Mouse (Mus musculus) bone marrow, adult 2 months (tissue): ENCODE results near the gene Vps37d. TPM values are rescaled to one million over a fixed set of nuclear protein-coding genes. Genes with fewer than 3 reads are reported as not detected.

Source experiments
- H3K27ac ChIP-seq: fragments of 200-500 bp; 2 replicates; pipeline ENCODE4 v1.5.1; 2012; ENCODE audit warnings: low read depth, mild to moderate bottlenecking, control low read depth, inconsistent platforms, low read length; ENCODE audit not compliant: control insufficient read depth, poor library complexity, insufficient read depth
- H3K4me1 ChIP-seq: fragments of 200-500 bp; 2 replicates; pipeline ENCODE4 v1.6.1; 2011; ENCODE audit warnings: low read length; ENCODE audit not compliant: control insufficient read depth, insufficient read depth
- H3K4me3 ChIP-seq: fragments of 200-500 bp; replicated peaks from 2 replicates; pipeline ENCODE3; 2011; ENCODE audit warnings: mild to moderate bottlenecking, low read depth, low read length, control low read depth; ENCODE audit not compliant: control insufficient read depth
- CTCF ChIP-seq: fragments of 200-500 bp; IDR thresholded peaks from 2 replicates; pipeline ENCODE4 v1.5.1; 2011; ENCODE audit warnings: low read length, control low read depth; ENCODE audit not compliant: control insufficient read depth, insufficient read depth
- POLR2A ChIP-seq: fragments of 200-500 bp; IDR thresholded peaks from 2 replicates; pipeline ENCODE4 v1.6.1; 2011; ENCODE audit warnings: low read depth, mild to moderate bottlenecking, control low read depth, low read length, borderline replicate concordance; ENCODE audit not compliant: control insufficient read depth
- WGBS: fragments of 180-500 bp; shearing (Covaris S2); methylation state at CpG from one replicate; pipeline ENCODE4 v1.1.7; 2018; 5-methylcytosine and 5-hydroxymethylcytosine counted together
- polyA plus RNA-seq: library from polyadenylated mRNA; stranded (reverse); fragments of >200 nt; gene quantifications from 2 replicates; pipeline ENCODE4 v1.2.4, GENCODE M21; 2011; ENCODE audit warnings: low replicate concordance; ENCODE audit not compliant: missing spikeins, insufficient read depth, insufficient read length

The Vps37d gene
- polyA plus RNA-seq, 1 experiment = 1.6 TPM

DNA sequence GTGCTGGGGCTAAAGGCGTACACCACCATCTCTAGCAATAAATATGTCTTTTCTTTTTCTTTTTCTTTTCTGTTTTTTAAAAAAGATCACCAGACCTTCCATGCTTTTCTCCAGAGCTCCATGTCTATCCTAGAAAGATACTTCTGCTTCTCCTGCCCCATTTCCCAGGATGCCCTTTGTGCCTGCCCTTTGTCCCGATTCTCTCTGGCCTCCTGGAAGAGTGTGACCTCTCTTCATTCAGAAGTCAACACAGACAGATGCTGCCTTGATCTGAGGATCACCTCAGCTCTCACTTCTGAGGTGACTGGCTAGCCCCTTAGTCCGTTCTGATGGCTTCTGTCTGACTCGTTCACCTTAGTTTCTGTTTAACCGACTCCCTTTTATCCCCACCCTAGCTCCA, 2.5 kb upstream of the Vps37d start:
- TF ChIP-seq CTCF (no peak), POLR2A (no peak)
- WGBS = 73% methylated on average over 5 of the region's 5 CpGs
- no peak overlapping the region for H3K27ac ChIP-seq

DNA sequence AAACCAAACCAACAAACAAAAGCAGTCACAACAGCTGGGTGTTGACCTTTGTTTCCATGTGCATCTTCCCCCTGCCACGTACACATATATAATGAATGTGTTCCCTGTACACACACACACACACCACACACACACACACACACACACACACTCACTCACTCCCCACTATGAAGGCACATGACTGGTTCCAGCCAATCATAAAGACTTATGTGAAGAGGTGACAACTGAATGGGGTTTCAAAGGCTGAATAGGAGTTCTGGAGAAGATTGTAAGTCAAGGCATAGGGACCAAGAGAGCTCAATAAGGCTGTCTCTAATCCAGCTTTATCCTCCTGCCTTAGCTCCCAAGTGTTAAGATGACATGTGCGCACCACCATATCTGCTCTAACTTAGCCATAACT, 1.5 kb upstream of the Vps37d start:
- H3K27ac ChIP-seq = no peak overlapping the region

More for the DNA sequence above, 2.5 kb upstream of the Vps37d start:
- H3K4me1 ChIP-seq = no peaks in the 10 kb centered on the region
- no peak overlapping the region for H3K4me3 ChIP-seq

DNA sequence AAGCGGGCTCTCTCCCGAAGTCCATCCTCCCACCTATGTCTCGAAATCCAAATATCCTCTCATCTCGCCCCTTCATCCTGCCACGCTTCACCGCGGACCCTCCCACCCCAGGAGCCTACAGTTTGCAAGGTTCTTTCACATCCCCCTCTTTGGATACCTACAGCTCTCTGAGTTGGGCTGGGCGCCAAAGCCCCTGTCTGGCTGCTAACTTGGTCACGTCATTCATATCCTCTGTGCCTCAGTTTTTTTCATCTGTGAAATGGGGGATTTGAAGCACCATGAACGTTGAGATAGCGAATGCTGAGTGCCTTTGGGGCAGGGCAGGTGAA, 380 bp upstream of the Vps37d start:
- 5% methylated on average over 11 of the region's 11 CpGs for WGBS
- no peak for TF ChIP-seq CTCF
- TF ChIP-seq POLR2A = no peak
- no peak overlapping the region for H3K27ac ChIP-seq
- H3K4me1 ChIP-seq = no peaks in the 10 kb centered on the region
- peak overlapping the region; percentile 31 for H3K4me3 ChIP-seq

More for the DNA sequence above, 1.5 kb upstream of the Vps37d start:
- no peaks in the 10 kb centered on the region for H3K4me1 ChIP-seq
- no peak overlapping the region for H3K4me3 ChIP-seq
- TF ChIP-seq POLR2A (no peak), CTCF (no peak)
- 88% methylated on average over 2 of the region's 2 CpGs for WGBS

DNA sequence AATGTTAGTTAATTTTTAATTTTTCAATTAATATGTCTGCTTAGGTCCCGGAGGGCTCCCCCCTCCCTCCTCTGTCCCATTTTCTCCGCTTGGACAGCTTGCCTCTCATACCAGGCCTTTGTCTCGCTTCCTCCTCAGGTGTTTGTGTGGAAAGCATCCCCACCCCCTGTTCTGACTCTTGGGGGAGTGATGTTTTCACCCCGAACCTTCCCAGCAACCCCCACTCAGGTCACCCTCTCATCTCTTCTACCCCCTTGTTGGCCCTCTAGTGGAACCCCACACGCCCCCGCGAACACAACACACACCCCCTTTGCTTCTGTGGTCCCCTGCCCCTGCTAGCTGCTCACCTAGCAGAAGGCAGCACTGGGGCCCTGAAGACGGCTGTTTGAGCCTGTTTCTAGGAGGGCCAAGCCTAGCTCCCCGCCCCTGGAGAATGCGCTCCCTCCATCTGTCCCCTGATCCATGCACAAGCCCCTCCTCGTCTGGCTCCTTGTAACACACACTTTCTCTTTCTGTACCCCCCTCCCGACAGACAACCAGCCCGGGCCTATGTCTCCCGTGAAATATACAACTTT, 1.0 kb downstream of the Vps37d start:
- Histone ChIP-seq H3K4me1 (no peaks in the 10 kb centered on the region), H3K27ac (no peak overlapping the region), H3K4me3 (no peak overlapping the region)
- 50% methylated on average over 14 of the region's 14 CpGs for WGBS
- TF ChIP-seq CTCF (no peak), POLR2A (no peak)

DNA sequence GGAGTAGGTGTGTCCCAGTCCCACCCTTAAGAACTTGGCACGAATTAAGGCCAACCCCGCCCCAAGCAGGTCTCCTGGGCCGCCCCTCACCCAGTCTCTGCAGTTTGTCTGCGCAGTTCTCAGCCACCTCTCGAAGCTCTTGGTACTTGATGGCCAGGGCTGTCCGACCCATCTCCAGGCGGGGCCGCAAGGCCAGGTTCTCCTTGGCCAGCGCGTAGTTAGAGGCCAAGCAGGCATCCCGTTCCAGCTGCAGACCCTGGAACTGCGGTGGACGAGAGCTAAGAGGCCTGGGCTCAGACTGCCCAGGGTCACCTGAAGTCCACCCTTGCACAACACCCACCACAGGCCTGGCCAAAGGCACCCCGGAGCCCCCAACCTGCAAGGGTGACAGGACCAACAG, 1.7 kb downstream of the Vps37d start:
- 86% methylated on average over 14 of the region's 14 CpGs for WGBS
- Histone ChIP-seq H3K4me3 (no peak overlapping the region), H3K4me1 (no peaks in the 10 kb centered on the region), H3K27ac (no peak overlapping the region; the same call in 1 of the 2 replicates)
- no peak for TF ChIP-seq POLR2A
- TF ChIP-seq CTCF = no peak

DNA sequence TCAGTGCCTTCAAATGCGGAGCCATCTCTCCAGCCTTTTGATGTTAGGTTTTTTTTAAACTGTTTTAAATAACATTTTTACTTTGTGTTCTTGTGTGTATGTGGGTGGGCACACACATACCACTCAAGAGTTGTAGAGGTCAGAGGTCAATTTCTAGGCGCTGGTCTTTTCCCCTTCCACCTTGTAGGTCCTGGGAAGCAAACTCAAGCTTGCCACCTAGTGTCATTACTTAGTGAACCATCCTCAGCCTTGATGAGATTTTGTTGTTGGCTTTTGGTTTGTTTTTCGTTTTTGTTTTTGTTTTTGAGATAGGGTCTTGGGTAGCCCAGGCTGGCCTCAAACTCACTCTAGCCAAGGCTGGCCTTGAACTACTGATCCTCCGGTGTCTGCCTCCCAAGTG, 2.4 kb downstream of the Vps37d start:
- no peaks in the 10 kb centered on the region for H3K4me1 ChIP-seq

DNA sequence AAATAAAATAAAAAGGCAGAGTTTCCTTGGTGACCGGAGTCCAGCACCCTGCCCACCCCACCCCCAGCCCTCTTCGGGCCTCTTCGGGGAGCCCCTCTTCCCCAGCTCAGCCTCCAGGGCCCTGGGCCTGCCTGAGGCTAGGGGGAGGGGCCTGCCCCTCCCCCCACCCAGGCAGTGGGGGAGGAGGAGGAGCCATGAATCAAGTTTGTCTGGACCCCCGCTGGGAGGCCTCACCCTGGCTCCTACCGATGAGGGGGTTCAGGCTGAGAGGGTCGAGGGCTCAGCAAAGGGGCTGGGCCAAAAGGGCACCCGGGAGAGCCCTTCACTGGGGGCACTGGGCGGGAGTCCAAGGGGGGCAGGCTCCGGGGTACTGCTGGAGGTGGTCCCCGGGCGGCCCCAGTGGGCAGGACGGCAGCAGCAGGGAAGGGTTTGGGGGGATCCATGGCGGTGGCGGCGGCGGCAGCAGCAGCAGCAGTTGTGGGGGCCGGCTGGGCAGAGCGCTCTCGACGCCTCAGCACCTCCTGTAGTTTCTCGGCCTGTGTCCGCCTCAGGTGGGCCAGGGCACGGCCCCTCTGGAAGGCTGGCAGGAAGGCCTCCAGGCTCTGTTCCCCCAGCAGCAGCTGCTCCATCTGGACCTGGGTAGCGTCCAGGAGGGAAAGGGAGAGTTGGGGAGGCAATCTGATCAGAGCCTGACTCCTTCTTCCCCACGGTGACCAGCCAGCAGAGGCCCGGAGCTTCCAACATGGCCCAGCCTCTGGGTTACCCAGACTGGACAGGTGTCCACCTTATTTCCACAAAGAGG, 4.5 kb downstream of the Vps37d start:
- Histone ChIP-seq H3K27ac (no peak overlapping the region; the same call in 1 of the 2 replicates), H3K4me3 (no peak overlapping the region), H3K4me1 (no peaks in the 10 kb centered on the region)
- TF ChIP-seq CTCF (no peak), POLR2A (no peak)
- 73% methylated on average over 26 of the region's 26 CpGs for WGBS

More for the DNA sequence above, 2.4 kb downstream of the Vps37d start:
- TF ChIP-seq POLR2A = no peak
- TF ChIP-seq CTCF = no peak
- Histone ChIP-seq H3K4me3 (no peak overlapping the region), H3K27ac (no peak overlapping the region)
- WGBS = 63% methylated on average over 4 of the region's 4 CpGs

DNA sequence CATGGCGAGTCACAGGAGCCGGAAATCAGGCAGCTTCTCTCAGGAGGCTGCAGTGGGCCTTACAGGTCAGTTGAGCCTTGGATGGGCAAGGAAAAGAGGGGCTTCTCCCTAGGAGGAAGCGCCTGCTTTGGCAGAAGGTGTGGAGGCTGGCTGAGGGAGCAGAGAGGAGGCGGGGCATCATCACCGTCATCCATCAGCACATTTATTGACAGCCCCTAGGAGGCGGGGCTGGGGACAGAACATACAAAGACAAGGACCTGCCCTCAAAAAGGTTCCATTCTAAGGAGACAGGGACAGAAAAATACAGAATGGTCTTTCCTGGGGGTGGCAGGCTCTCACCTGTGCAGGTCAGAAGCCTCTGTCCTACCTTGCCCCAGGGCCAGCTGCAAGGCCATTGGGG, 5.3 kb downstream of the Vps37d start:
- WGBS = 83% methylated on average over 6 of the region's 6 CpGs

More for the DNA sequence above, 5.3 kb downstream of the Vps37d start:
- H3K4me3 ChIP-seq = no peak overlapping the region
- H3K27ac ChIP-seq = no peak overlapping the region
- TF ChIP-seq CTCF (no peak), POLR2A (no peak)
- H3K4me1 ChIP-seq = no peaks in the 10 kb centered on the region
